Comparison of ENCODE assay signal across 16 mouse cellular contexts in genomic region chr3:153453127-153454049, GRCm38 (mm10).
"Had no signal": no experiment of that assay in that cellular context is flagged by ENCODE, and none has a peak within 500 bp of the region (broad histone marks: within the 10 kb centered on the region; RNA-seq: fewer than 3 reads in every experiment).

No protein-coding gene starts in this region.

- H3K4me3 ChIP-seq: limb, embryonic 15.5 days; liver, embryonic 13.5 days; lung, embryonic 15.5 days; megakaryocyte, embryonic 14.5 days; midbrain, embryonic 15.5 days; neural tube, embryonic 12.5 days had no signal

- H3K27me3 ChIP-seq: limb, embryonic 15.5 days; liver, embryonic 13.5 days; lung, embryonic 15.5 days; megakaryocyte, embryonic 14.5 days; midbrain, embryonic 15.5 days; neural tube, embryonic 12.5 days had no signal

- H3K4me1 ChIP-seq: limb, embryonic 15.5 days; liver, embryonic 13.5 days; lung, embryonic 15.5 days; neural tube, embryonic 12.5 days had no signal

- H3K9me3 ChIP-seq: limb, embryonic 15.5 days; liver, embryonic 13.5 days; lung, embryonic 15.5 days; midbrain, embryonic 15.5 days; neural tube, embryonic 12.5 days had no signal

- H3K9ac ChIP-seq: limb, embryonic 15.5 days; liver, embryonic 13.5 days; liver, postnatal 0 days; lung, embryonic 15.5 days; midbrain, embryonic 15.5 days; neural tube, embryonic 12.5 days had no signal

- H3K27ac ChIP-seq: limb, embryonic 15.5 days; liver, embryonic 13.5 days; lung, embryonic 15.5 days; macrophage; midbrain, embryonic 15.5 days; neural tube, embryonic 12.5 days had no signal

- DNase-seq: kidney, postnatal 25 days; layer of hippocampus, adult 9-11 months; layer of hippocampus, postnatal 36 days; liver, embryonic 13.5 days; liver, postnatal 0 days; lung, postnatal 14 days; retina, postnatal 1 day; right cerebral cortex, postnatal 4 days; spleen, adult 18-20 months; thymus, postnatal 36 days had no signal

- H3K36me3 ChIP-seq: limb, embryonic 15.5 days; liver, embryonic 13.5 days; lung, embryonic 15.5 days; midbrain, embryonic 15.5 days; neural tube, embryonic 12.5 days had no signal
